ENCODE assay signal across 8 mouse cellular contexts in the genomic region with DNA sequence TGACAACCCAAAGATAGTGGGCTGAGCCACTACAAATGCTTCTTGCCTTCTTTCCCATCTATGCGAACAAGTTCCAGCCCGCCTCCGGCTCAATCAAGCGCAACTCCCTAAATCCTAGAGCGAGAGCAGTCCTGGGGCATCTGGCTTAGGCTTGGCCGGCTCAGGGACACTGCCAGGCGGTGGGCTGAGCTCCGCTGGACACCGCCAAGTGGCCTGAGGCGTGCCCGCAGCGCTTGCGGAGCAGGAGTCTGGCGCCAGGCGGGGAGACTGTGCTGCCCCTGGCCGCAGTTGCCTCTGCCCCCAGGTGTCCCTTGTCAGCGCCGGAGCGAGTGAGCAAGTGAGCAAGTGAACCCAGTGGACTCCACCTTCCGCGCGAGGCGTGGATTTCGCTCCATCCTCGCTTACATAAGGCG. TPM values are rescaled to one million over a fixed set of nuclear protein-coding genes. Genes with fewer than 3 reads are reported as not detected.
DNase-seq lines count a peak whose midpoint lies in the region; ATAC-seq and TF ChIP-seq lines count a peak whose summit lies in the region.

No protein-coding gene starts in this region.

- peak overlapping the region; percentile 77 for H3K4me2 ChIP-seq in myocyte (ENCODE audit: low read depth)

- no peak for DNase-seq in spleen, adult 2 months (ENCODE audit: low read depth in 1 of 2, low spot score in 2 of 2)
- no peak for DNase-seq in spleen, adult 12 weeks (ENCODE audit: low spot score)
- DNase-seq in embryo, embryonic 9.5 days (ENCODE audit: extremely low spot score), result peak; percentile 76
- DNase-seq in heart, adult 9 months (ENCODE audit: low spot score in 2 of 2), result peak; percentile 15 to 48
- peak; percentile 31 to 57 for DNase-seq in kidney, adult 8-10 months
- peak; percentile 18 for DNase-seq in liver

- ATAC-seq in erythroid progenitor cell, adult 5-6 weeks (replicated peaks; ENCODE audit: low FRiP score, poor library complexity, severe bottlenecking), result no peak

- H3ac ChIP-seq in myocyte (ENCODE audit: control insufficient read depth, insufficient read length), result peak overlapping the region; percentile 73

- WGBS in spleen, adult 2 months, result 3% methylated on average over 26 of the region's 26 CpGs

- no peak for TF ChIP-seq CTCF in spleen, adult 2 months (IDR thresholded peaks at IDR 0.05; ENCODE audit: extremely low read depth, insufficient read depth, insufficient read length, insufficient replicate concordance)

- H3K4me1 ChIP-seq in spleen, adult 2 months (ENCODE audit: control insufficient read depth, insufficient read depth, insufficient read length), result no peaks in the 10 kb centered on the region

- H3K79me2 ChIP-seq in myocyte (ENCODE audit: control insufficient read depth, insufficient read depth), result no peaks in the 10 kb centered on the region

- no peaks in the 10 kb centered on the region for H3K36me3 ChIP-seq in spleen, adult 2 months (ENCODE audit: control insufficient read depth, insufficient read depth, low read length)
- H3K36me3 ChIP-seq in myocyte (ENCODE audit: control insufficient read depth, insufficient read depth), result no peaks in the 10 kb centered on the region

- peak overlapping the region; percentile 4; the same call in 1 of the 2 replicates for H3K27ac ChIP-seq in spleen, adult 2 months (ENCODE audit: insufficient read depth, low read length)

- peaks cover 3% of the 10 kb centered on the region; the same call in 1 of the 2 replicates for H3K27me3 ChIP-seq in spleen, adult 2 months (ENCODE audit: control insufficient read depth, insufficient read depth, low read length)
- no peaks in the 10 kb centered on the region for H3K27me3 ChIP-seq in myocyte (ENCODE audit: control insufficient read depth, insufficient read depth, insufficient read length)

- TF ChIP-seq POLR2A in spleen, adult 2 months (IDR thresholded peaks at IDR 0.05; ENCODE audit: low read depth, low read length), result no peak
- peak; percentile 33 for TF ChIP-seq POLR2A in myocyte (IDR thresholded peaks at IDR 0.05; ENCODE audit: insufficient read length, low read depth)

- H3K4me3 ChIP-seq in spleen, adult 2 months (ENCODE audit: extremely low read depth, insufficient read depth, insufficient read length), result peak overlapping the region; percentile 23; the same call in 1 of the 2 replicates
- H3K4me3 ChIP-seq in myocyte, result peak overlapping the region; percentile 34

TF ChIP-seq in myocyte, 11 proteins besides CTCF, POLR2A, EP300 and RAD21:
- TF ChIP-seq MYOD1 (IDR thresholded peaks at IDR 0.05; ENCODE audit: control insufficient read depth in 1 of 3, insufficient read length in 2 of 3, low read depth in 2 of 3), result peak in 1 of 3 experiments; percentile 30
- no peak for TF ChIP-seq USF1 (IDR thresholded peaks at IDR 0.05; ENCODE audit: low read depth)

RNA-seq across cellular contexts. Expression of gene Unc5c, which starts 0.3 kb away (rescaled TPM):
- polyA plus RNA-seq in spleen, adult 2 months (2012; rRNA removed), result 0.34 and 1.1 TPM in 2 replicates
- polyA plus RNA-seq in myocyte (2012; fragmentation: generic; extraction: Trizol), result 1.00 TPM
- total RNA-seq in erythroid progenitor cell, adult 5-6 weeks (2015; ENCODE audit: low replicate concordance), result not detected in 2 replicates
- not detected in 2 replicates for total RNA-seq in erythroid progenitor cell, adult 5-6 weeks (2017; ENCODE audit: low replicate concordance)

Comparison
In these comparisons a context has a peak if more than half of its experiments do, and no peak if none do; other contexts are left out.
1. DNase-seq: peak in embryo, embryonic 9.5 days (single experiment), heart, adult 9 months (2 of 2), kidney, adult 8-10 months (2 of 2) and liver (single experiment); none in spleen, adult 2 months (0 of 2) and spleen, adult 12 weeks (single experiment).